Mouse (Mus musculus): Measurements from ENCODE around the gene Gnb3.
"Not testable (repeated sequence)": the region's sequence is repeated elsewhere in the genome, so short reads cannot be mapped to it uniquely, and the experiment has no call there.

The Gnb3 gene

DNA sequence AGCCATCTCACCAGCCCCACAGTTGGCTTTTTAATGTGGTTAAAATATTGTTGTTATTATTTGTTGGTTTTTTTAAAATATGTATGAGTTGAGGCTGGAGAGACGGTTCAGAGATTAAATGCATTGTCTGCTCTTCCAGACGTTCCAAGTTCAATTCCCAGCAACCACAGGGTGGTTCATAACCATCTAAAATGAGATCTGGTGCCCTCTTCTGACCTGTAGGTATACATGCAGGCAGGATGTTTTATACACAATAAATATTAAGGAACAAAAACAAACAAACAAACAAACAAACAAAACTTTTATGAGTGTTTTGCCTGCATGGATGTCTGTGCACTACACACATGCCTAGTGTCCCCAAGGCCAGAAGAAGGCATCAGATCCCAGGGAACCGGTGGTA is 37.0 kb downstream of the Gnb3 start:
- no peak for DNase-seq (ENCODE audit: low read depth, low spot score)

DNA sequence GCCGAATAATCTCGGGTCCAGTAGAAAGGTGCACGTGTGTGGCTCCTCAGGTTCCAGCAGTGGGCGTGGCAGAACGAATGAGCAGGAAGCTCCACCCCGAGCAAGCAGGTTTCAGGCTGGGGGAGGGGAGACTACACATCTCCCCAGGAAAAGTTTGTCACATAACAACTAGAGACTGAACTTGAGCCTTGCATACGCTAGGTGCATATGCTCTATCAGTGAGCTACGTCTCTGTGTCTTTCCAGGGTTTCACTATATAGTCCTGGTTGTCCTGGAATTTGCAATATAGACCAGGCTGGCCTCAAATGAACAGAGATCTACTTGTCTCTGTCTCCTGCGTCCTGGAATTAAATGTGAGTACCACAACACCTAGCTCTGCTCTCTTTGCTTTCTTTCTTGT is 37.7 kb downstream of the Gnb3 start:
- not testable (repeated sequence) for DNase-seq (ENCODE audit: low read depth, low spot score)

GRCm38 (mm10) chr6:124796200-124796599 is 43.9 kb downstream of the Gnb3 start:
- DNase-seq (ENCODE audit: low read depth, low spot score) = no peak

DNA sequence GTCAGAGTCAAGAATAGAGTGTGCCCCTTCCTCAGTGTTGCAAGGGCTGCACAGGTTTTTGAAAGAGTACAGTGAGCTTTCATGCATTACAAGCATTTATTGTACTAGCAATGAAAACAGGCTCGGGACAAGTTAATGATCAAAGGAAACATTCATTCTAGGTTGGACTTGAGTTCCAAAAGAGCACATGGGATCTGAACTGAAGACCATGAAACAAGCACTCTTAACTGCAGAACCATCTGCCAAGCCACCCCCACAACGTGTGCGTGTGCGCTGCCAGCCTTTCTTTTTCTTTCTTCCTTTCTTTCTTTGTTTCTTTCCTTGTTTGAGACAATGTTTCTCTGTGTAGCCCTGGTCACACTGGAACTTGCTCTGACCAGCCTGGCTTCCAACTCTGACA is 44.3 kb downstream of the Gnb3 start:
- no peak for DNase-seq (ENCODE audit: low read depth, low spot score)

- no peak for DNase-seq (ENCODE audit: low read depth, low spot score)
Measured at GRCm38 (mm10) chr6:124791911-124792310, 48.2 kb downstream of the Gnb3 start.

- DNase-seq (ENCODE audit: low read depth, low spot score) = no peak
Measured at GRCm38 (mm10) chr6:124790121-124790520, 50.0 kb downstream of the Gnb3 start.

- no peak for DNase-seq (ENCODE audit: low read depth, low spot score)
Measured at GRCm38 (mm10) chr6:124789519-124789918, 50.6 kb downstream of the Gnb3 start.

GRCm38 (mm10) chr6:124787722-124788121 is 52.4 kb downstream of the Gnb3 start:
- DNase-seq (ENCODE audit: low read depth, low spot score) = no peak

- DNase-seq (ENCODE audit: low read depth, low spot score) = no peak
Measured at GRCm38 (mm10) chr6:124786756-124787420, 53.2 kb downstream of the Gnb3 start.
